Mouse (Mus musculus) ES-Bruce4 (cell line): ENCODE measurements around the gene Mc3r.

Source experiments
- CTCF ChIP-seq: IDR thresholded peaks from one replicate; pipeline ENCODE4 v1.8.1; 2011; ENCODE audit warnings: low read depth, low read length
- POLR2A ChIP-seq: IDR thresholded peaks from one replicate; pipeline ENCODE4 v1.8.1; 2011; ENCODE audit warnings: low read length; ENCODE audit not compliant: insufficient read depth

DNA sequence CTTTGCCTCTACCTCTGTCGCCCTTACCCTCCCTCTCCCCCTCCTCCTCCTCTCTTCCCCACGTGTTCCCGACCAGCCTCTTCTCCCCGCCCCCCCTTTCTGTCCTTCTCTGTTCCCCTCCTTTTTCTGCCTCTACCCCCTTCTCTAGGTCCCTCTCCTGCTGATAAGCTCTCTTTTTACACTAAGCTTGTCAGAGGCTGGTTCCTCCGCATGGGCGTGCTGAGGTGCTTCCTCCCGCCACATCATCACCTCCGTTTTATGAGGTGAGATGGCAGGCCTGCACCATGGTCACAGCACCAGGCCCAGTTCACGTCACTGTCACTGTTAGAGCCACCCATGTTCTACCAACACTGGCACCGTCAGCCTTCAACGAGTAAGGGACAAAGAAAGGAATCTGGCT is 40.7 kb downstream of the Mc3r start:
- no peak for TF ChIP-seq CTCF
- no peak for TF ChIP-seq POLR2A
